Mouse (Mus musculus): ENCODE data around the gene Pdzd4. TPM values are rescaled to one million over a fixed set of nuclear protein-coding genes. Genes with fewer than 3 reads are reported as not detected.

Gene Pdzd4
- total and polyA plus RNA-seq, 3 experiments: 0.32 to 1.1 (median 0.72) TPM

GRCm38 (mm10) chrX:73774802-73775483 is 49.8 kb downstream of the Pdzd4 start:
- Histone ChIP-seq H3K9me3 (replicated peaks; ENCODE audit: low read length) (no peaks in the 10 kb centered on the region), H3K4me3 (replicated peaks in 1 of 3; ENCODE audit: low read depth in 2 of 3, low read length in 2 of 3, poor library complexity in 1 of 3) (peak overlapping the region; percentile 59 to 66 (median 60)), H3K27me3 (replicated peaks) (no peaks in the 10 kb centered on the region), H3K79me2 (replicated peaks; ENCODE audit: control insufficient read depth, extremely low read depth, insufficient read depth, poor library complexity, severe bottlenecking) (peaks cover 4% of the 10 kb centered on the region), H3K27ac (ENCODE audit: insufficient read depth, low read depth) (peak overlapping the region; percentile 94), H3K36me3 (replicated peaks in 1 of 2; ENCODE audit: control insufficient read depth in 1 of 2, insufficient read depth in 1 of 2, low read length in 1 of 2) (peaks cover 41 to 43% of the 10 kb centered on the region in 2 experiments), H3K4me1 (ENCODE audit: control insufficient read depth in 1 of 2, insufficient read depth in 2 of 2) (peaks cover 21 to 58% of the 10 kb centered on the region in 2 experiments), H3K4me2 (ENCODE audit: insufficient read depth, low read depth, poor library complexity, severe bottlenecking) (peak overlapping the region; percentile 85), H3K9ac (ENCODE audit: insufficient read depth, low read depth) (peak overlapping the region; percentile 70)
- dilution Hi-C loops (cut with MboI; ENCODE audit: extremely low pct_ligation_motif_present, extremely low pct_unique_long_range_greater_than_20kb, low sequenced_read_pairs) (no loop called here), in situ Hi-C loops (cut with MboI; ENCODE audit: low pct_ligation_motif_present, low pct_unique_long_range_greater_than_20kb, low sequenced_read_pairs) (loop anchor here (25.0 kb wide), 1 partner anchor 612 kb away; the partner anchor contains the start of genes Fam3a and Ikbkg)
- TF ChIP-seq POLR2A (IDR thresholded peaks at IDR 0.05; ENCODE audit: low read depth, low read length) (0 out of 2 replicates have a peak, but pooled peaks have one; percentile 6), USF1 (IDR thresholded peaks at IDR 0.05; ENCODE audit: low read depth, low read length) (no peak), MYC (IDR thresholded peaks at IDR 0.05; ENCODE audit: low read depth, low read length) (peak; percentile 13; the same call in 1 of the 2 replicates), SIN3A (IDR thresholded peaks at IDR 0.05; ENCODE audit: low read length) (peak; percentile 25; the same call in 1 of the 2 replicates)
- DNase-seq (ENCODE audit: extremely low read depth): peak; percentile 33

GRCm38 (mm10) chrX:73774168-73774760 is 50.5 kb downstream of the Pdzd4 start, which contains the start of gene Srpk3:
Srpk3 (plus strand) TSS chrX:73774405.
- peak; percentile 81 for DNase-seq (ENCODE audit: extremely low read depth)
- dilution Hi-C loops (cut with MboI; ENCODE audit: extremely low pct_ligation_motif_present, extremely low pct_unique_long_range_greater_than_20kb, low sequenced_read_pairs): no loop called here
- peak within 1 kb of the TSS; percentile 85 for H3K4me2 ChIP-seq (ENCODE audit: insufficient read depth, low read depth, poor library complexity, severe bottlenecking)
- H3K9me3 ChIP-seq (replicated peaks; ENCODE audit: low read length): no peaks in the 10 kb centered on the region
- peak within 1 kb of the TSS; percentile 70 for H3K9ac ChIP-seq (ENCODE audit: insufficient read depth, low read depth)
- peak within 1 kb of the TSS; percentile 94 for H3K27ac ChIP-seq (ENCODE audit: insufficient read depth, low read depth)
- H3K27me3 ChIP-seq (replicated peaks): no peaks in the 10 kb centered on the region
- peaks cover 26 to 64% of the 10 kb centered on the region in 2 experiments for H3K4me1 ChIP-seq (ENCODE audit: control insufficient read depth in 1 of 2, insufficient read depth in 2 of 2)
- peaks cover 34 to 37% of the 10 kb centered on the region in 2 experiments for H3K36me3 ChIP-seq (replicated peaks in 1 of 2; ENCODE audit: control insufficient read depth in 1 of 2, insufficient read depth in 1 of 2, low read length in 1 of 2)
- in situ Hi-C loops (cut with MboI; ENCODE audit: low pct_ligation_motif_present, low pct_unique_long_range_greater_than_20kb, low sequenced_read_pairs): no loop called here
- H3K4me3 ChIP-seq (replicated peaks in 1 of 3; ENCODE audit: low read depth in 2 of 3, low read length in 2 of 3, poor library complexity in 1 of 3): peak within 1 kb of the TSS; percentile 59 to 66 (median 60)
- H3K79me2 ChIP-seq (replicated peaks; ENCODE audit: control insufficient read depth, extremely low read depth, insufficient read depth, poor library complexity, severe bottlenecking): peaks cover 4% of the 10 kb centered on the region
- peak; percentile 77; the same call in 1 of the 2 replicates for TF ChIP-seq MAZ (IDR thresholded peaks at IDR 0.05; ENCODE audit: low read depth, low read length)
- no peak for TF ChIP-seq CHD1 (IDR thresholded peaks at IDR 0.05; ENCODE audit: low read depth, low read length)
- 0 out of 2 replicates have a peak, but pooled peaks have one; percentile 30 for TF ChIP-seq RCOR1 (conservative IDR thresholded peaks at IDR 0.05; ENCODE audit: low read depth, low read length)
- no peak for TF ChIP-seq MAFK (IDR thresholded peaks at IDR 0.05; ENCODE audit: insufficient replicate concordance, low read length)
- TF ChIP-seq MEF2A (IDR thresholded peaks at IDR 0.05; ENCODE audit: borderline replicate concordance, low read depth, low read length): peak; percentile 98
- TF ChIP-seq JUND (conservative IDR thresholded peaks at IDR 0.05; ENCODE audit: low read depth, low read length): no peak
- TF ChIP-seq TBP (conservative IDR thresholded peaks at IDR 0.05; ENCODE audit: low read depth, low read length): peak; percentile 94
- no peak for TF ChIP-seq POLR2AphosphoS2 (IDR thresholded peaks at IDR 0.05; ENCODE audit: low read depth, low read length)
- peak; percentile 78 for TF ChIP-seq JUN (IDR thresholded peaks at IDR 0.05; ENCODE audit: insufficient read depth, low read depth, low read length)
- TF ChIP-seq KAT2A (IDR thresholded peaks at IDR 0.05; ENCODE audit: insufficient replicate concordance, low read length): no peak
- no peak for TF ChIP-seq UBTF (IDR thresholded peaks at IDR 0.05; ENCODE audit: low read depth, low read length)
- peak; percentile 95 for TF ChIP-seq ETS1 (conservative IDR thresholded peaks at IDR 0.05; ENCODE audit: low read depth, low read length)
- TF ChIP-seq PAX5 (IDR thresholded peaks at IDR 0.05; ENCODE audit: low read length): no peak
- TF ChIP-seq GABPA (IDR thresholded peaks at IDR 0.05; ENCODE audit: insufficient replicate concordance, low read depth, low read length): no peak
- no peak for TF ChIP-seq ZC3H11A (IDR thresholded peaks at IDR 0.05; ENCODE audit: low read depth, low read length)
- no peak for TF ChIP-seq USF1 (IDR thresholded peaks at IDR 0.05; ENCODE audit: low read depth, low read length)
- TF ChIP-seq SMC3 (IDR thresholded peaks at IDR 0.05; ENCODE audit: low read depth, low read length): 0 out of 2 replicates have a peak, but pooled peaks have one; percentile 4
- peak; percentile 66; the same call in 1 of the 2 replicates for TF ChIP-seq CHD2 (IDR thresholded peaks at IDR 0.05; ENCODE audit: low read length)
- peak; percentile 37; the same call in 1 of the 2 replicates for TF ChIP-seq SIN3A (IDR thresholded peaks at IDR 0.05; ENCODE audit: low read length)
- TF ChIP-seq E2F4 (IDR thresholded peaks at IDR 0.05; ENCODE audit: insufficient replicate concordance, low read depth, low read length): no peak
- TF ChIP-seq POLR2A (IDR thresholded peaks at IDR 0.05; ENCODE audit: low read depth, low read length): peak; percentile 71
- no peak for TF ChIP-seq MYC (IDR thresholded peaks at IDR 0.05; ENCODE audit: low read depth, low read length)
- TF ChIP-seq NRF1 (IDR thresholded peaks at IDR 0.05; ENCODE audit: low read depth, low read length): 0 out of 2 replicates have a peak, but pooled peaks have one; percentile 14
- no peak for TF ChIP-seq IRF4 (IDR thresholded peaks at IDR 0.05; ENCODE audit: low read depth, low read length)
- TF ChIP-seq ZNF384 (IDR thresholded peaks at IDR 0.05; ENCODE audit: low read depth, low read length): no peak
- no peak; the same call in 1 of the 2 replicates for TF ChIP-seq RAD21 (IDR thresholded peaks at IDR 0.05; ENCODE audit: low read depth, low read length)
- no peak for TF ChIP-seq ZKSCAN1 (IDR thresholded peaks at IDR 0.05; ENCODE audit: borderline replicate concordance, low read depth, low read length)
- peak; percentile 28; the same call in 1 of the 2 replicates for TF ChIP-seq MAX (IDR thresholded peaks at IDR 0.05; ENCODE audit: low read length)

Data from CH12.LX (cell line).